Mouse (Mus musculus) urinary bladder, postnatal 4 days (tissue): ENCODE results near the gene Guk1.

Experiments
- DNase-seq, 2 experiments: peaks; one replicate each; pipeline ENCODE4 v3.0.0; 2021 to 2022; ENCODE audit warnings: low spot score in 2 of 2

Guk1 gene

DNA sequence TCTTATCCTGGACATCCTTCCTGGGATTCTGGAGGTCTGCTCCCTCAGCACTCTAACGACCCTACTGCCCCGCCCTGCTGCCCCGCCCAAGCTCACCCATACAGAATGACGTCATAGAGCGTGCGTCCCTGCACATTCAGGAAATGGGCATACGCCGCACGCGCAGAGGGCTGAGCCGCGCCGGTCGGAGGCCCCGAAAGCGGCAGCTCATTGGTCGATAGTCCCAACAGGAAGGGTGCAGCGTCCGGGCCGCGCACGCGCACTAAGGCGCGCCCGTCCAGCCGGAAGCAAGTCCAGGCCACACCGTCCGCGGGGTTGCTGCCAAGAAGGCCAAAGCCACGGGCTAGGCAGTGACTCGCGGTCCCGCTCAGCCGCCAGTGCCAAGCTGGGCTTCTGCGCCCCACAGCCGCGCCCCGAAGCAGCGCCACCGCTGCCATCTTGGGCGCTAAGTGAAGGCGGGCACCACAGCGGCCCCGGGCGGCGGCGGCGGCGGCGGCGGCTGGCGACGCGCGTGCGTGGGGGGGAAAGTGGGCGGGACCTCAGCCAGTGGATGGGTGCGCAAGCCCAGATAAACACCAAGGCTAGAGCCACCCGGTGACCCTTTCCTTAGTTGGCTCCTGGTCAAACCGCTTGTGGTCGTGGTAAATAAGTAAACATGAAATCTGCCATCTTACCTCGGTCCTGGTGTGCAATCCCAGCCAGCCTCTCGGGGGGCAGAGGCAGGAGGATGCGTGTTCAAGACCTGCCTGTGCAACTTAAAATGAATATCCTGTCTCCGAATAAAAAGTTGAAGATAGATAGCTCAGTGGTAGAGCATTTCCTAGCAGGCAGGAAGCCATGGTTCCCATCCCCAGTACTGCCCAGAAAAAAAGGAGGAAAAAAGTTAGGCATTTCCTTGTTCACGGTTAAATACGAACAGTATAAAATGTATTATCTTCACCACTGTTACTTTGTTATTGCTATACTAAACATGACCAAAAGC lies 28.5 kb downstream of the Guk1 start, which contains the start of gene Iba57:
Gene Iba57 (minus strand): TSS at position 485 of the 982 bp plus-strand sequence.
- peak; percentile 96 to 99 for DNase-seq

DNA sequence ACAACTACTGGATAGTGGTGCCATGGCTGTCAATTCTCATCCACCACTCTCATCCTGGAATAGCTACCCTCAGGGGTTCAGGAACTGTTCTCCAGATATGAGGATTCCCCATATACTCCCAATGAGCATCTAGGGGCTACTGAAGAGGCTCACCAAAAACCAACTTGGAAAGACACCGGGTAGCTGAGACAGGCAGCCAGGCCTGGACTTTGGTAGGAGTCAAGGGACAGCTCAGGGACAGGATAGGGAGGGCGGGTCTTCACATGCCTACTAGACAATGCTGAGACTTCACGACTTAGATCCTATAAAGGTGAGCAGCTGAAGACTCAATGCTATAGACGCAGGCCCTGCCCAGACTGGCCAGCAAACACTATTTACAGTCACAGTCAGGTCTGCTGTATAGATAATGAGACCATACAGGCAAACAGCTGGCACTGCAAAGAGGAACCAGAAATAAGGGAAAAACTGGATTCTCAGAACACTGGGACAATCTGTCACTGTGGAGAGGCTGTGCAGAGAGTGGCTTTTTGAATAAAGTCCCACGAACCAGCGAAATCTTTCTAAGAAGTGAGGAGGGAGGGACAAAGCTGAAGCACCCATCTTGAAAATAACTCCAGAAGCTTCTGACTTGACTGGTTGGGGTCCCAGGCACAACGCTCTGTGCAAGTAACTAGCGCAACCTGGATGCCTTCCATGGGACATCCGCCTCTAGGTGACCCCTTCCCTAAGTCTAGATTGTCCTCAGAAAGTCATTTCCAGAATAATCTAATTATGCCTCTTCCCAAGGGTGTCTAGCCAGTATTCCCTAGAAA lies 29.4 kb downstream of the Guk1 start:
- DNase-seq: no peak

DNA sequence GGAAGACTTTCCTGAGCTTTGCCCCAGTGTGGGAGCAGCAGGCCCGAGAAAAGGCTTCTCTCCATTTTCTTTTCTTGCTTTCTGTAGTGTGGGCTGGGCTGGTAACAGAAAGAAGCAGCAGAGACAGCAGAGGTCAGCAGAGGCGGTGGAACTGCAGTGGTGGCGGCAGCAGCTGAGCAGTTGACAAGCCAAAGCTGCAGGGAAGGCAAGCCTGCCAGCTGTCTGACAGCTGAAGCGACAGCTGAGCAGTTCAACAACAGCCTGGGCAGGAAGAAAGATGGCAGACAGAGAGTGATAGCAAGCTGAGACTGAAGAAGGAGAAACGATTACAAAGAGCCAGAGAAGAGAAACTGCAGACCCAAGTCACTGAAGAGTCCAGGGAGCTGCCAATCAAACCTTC lies 30.6 kb downstream of the Guk1 start:
- no peak for DNase-seq

DNA sequence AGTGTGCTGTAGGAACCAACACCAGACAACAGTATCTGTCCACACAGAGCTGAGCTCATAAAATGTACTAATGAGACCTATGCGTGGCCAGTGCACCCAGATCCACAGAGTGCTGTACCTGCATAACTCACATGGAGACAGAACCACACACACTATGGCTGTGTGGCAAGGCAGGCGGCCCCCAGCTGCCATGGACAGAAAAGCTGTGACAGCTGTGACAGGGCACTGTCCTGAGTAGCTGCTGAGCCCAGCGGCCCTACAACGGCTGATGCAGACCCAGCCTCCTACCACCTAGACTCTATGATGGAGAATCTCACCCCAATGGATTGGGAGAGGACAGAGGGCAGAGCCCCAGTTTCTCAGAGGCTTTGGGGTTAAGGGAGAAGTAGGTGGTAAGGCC lies 32.5 kb downstream of the Guk1 start:
- DNase-seq: no peak

DNA sequence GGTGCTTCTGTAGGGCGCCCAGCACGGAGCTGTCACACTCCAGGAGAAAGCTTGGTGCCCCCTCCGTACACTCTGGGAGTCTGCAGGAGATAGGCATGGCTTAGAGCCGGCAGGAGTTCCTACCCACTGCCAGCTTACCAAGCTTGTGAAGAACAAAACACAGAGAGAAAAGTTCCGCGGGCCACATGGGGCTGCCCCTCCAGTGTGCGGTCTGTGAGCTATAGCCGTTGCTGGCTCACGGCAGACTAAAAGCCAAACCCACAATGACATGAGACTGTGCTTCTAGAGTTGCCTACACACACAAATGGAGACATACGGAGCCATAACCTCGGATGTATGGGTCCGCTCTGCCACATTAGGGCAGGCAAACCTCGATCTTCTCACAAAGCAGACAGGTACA lies 32.9 kb downstream of the Guk1 start:
- no peak for DNase-seq

DNA sequence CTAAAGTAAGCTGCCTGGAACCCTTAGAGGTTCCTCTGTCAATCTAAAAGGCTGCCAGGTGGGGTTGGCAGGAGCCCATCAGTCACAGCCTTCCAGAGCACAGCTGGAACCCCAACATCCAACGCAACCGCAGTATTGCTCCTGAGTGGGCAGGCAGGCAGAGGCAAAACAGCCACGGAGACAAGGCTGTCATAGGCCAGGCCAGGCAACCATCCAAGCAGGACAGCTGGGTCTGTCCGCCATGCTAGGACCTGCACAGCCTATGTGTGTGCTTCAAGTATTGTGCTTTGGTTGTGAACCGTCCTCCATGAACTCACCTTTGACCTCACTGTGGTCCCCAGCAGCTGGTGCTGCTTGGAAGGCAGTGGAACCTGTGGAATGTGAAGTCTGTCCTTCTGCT lies 36.1 kb downstream of the Guk1 start:
- no peak for DNase-seq

DNA sequence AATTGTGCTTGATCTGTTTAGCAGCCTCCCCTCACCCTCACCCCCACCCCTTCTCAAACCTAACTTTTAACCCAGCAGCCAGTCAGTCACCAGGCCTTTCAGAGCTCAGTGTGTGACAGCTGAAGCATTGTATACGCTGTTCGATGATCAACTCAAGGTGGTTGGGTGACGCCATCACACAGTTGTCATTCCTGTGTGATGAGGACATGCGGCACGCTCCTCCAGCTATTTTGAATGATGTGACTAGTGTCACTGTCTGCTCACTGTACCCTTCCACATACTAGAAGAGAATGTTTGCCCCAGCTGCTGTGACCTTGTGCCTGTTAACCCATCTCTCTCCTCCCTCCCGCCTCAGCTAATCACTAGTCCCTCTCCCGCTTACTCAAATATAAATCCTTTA lies 37.8 kb downstream of the Guk1 start:
- DNase-seq: no peak

DNA sequence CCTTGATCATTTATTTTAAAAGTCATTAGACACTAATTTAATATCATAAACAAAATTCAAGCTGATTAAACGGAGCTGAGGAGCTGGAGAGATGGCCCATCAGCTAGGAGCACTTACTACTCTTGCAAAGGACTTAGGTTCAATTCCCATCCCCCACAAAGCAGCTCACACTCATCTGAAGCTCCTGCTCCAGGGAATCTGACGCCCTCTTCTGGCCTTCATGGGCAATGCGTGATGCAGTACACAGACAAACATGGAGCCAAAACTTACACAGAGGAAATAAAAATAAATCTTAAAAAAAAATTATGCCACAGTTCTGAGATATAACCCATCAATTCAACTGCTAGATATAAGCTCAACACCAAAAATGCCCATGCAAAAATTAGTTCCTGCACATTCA lies 40.3 kb downstream of the Guk1 start:
- DNase-seq: no peak

DNA sequence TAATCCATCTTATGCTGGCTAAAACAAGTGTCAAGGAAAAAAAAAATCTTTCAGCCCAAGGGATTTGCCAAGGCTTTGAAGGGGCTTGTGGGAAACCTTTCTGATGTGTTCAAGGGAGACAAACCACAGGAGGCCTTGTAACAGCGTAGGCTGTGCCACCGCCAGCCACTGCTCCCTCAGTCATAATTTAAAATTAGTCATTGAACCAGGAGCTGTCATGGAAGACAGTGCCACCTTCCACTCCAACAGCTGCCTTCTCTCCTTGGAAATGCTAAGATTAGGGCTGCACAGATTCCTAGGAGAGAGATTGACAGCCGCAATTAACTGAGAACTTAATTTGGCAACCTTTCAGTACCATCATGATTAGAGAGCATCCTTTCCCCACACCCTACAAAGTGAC lies 42.7 kb downstream of the Guk1 start:
- DNase-seq: no peak

DNA sequence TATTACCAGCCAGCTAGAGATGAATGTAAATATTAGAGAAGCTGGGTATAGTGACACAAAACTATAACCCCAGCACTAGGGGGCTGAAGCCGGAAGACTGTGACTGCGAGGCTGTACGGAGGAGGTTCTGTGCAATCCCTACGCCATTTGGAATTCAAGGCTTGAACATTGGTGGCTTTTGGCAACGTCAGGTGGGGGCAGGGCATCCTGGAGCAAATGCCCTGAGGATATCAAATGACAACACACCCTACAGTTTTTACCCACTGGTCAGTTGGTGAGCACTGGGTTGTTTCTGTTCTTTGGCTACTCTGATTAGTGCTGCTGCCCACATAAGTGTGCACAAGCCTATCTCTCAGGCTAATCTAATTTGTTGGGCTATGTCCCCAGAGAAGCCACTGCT lies 49.0 kb downstream of the Guk1 start:
- DNase-seq: no peak

DNA sequence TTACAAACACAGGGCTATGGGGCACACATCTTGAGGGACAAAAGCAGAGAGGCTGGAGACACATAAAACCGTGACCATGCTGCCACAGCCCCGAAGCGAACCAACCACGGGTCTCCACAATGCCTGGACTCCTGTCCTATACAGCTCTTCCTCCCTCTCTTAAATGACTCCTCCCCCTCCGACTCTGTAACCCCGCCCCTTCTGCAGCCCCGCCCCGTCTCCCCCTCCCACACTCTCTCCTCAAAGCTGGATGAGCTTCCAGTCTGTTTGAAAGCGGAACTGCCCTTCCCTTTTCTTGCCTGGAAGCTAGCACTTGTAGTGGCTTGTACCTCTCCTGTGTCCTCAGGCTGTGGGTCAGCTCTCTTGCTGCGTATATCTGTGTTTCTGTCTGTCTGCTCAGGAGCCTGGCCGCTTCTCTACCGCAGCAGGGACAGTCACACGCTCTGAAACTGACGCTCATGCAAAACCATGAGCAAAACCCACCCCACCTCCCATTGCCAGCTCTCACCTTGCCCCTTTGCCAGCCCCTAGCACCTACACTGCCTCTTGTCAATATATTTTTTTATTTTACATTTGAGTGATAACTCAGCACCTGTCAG lies 50.1 kb downstream of the Guk1 start:
- no peak for DNase-seq

DNA sequence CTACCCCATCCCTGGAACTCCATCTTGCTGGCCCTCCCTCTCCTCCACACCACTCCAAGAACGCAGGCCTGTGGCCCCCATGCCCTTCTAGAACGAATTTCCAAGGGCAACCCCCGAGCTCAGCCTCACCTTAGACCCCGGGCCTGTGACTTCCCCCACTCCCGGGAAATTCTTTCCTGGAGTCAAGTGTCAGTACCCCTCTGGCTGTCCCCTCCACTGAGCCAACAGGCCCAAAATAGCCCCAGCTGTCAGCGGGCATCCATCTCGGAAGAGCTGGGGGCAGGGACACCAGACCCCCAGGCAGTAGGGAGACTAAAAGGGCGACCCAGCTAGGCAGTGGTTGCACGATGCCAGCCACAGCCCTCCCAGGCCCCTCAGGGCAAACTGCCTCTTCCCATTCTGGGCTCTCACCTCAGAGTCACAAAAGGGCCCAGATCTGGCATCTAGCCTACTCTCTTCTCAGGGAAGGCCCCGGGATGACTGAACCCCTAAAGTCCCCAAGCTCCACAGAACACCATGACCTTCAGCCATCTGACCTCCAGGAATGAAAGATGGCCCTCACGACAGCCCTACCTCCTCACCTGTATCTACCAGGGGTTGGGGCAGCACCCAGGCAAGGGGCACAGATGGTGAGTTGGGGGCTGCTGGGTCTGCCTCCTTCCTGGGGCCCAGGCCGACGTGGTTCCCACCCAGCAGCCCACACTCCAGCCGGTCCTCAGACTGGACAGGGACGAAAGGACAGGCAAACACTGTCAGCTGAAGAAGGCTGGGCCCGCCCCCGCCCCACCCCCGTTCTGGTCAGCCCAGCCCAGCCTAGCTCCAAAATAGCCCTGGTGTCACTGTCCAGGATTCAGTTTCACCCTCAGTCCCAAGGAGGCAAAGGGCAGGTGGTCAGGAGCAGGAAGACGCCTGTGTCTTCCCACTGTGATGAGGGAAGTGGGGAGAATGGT lies 53.2 kb downstream of the Guk1 start:
- no peak for DNase-seq

DNA sequence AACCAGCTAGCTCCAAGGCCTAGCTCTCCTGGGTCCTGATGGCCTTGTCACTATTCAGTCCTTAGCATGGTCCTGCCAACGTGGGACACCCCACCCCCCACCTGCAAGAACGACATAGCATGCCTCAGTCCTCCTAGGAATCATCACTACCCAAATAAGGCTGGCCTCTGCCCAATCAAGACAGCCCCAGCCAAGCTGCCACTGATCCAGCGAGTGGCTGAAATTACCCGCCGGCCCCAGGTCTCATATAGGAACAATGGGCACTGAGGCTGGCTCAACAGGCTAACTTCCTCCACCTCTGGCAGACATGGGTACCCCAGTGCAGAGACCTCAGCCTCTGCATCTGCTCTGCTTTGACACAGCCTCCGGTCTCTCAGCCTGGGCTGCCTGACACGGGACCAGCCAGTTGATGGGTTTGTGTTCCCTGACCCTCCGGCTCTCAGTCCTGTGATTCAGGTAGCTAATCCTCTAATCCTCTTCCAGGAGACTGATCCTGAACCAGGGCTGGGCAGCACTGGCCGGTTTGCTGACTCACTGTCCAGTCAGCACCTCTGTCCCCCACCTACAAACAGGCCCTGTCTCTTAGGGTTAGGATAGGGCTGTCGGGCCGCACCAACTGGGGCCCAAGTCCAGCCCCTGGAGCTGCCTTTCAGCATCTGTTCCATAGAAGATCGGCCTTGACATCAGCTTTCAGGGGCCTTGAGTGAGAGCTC lies 54.9 kb downstream of the Guk1 start:
- no peak for DNase-seq

DNA sequence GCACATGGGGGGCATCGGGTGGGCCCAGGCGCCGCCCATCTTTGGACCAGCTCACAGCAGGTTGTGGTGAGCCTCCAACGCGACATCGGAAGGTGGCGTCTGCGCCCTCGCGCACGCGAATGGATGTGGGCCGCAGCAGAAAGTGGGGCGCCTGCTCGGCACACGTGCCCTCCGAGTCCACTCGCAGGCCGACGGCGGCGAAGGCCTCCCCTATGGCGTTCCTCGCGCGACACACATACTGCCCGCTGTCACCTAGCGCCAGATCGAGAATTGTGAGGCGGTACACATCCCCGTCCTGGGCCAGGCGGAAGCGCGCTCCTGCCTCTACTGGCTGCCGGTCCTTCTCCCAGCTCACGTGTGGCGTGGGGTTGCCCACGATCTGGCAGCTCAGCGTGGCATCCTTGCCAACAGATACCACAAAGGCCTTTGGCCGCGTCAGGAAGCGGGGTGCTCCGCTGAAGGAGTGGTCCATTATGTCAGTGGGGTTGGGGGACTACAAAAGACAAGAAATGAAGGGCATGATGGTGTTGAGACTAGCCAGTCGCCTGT lies 56.0 kb downstream of the Guk1 start, which contains the start of gene Obscn:
Gene Obscn (minus strand): TSS at position 499 of the 549 bp plus-strand sequence.
- no peak for DNase-seq

DNA sequence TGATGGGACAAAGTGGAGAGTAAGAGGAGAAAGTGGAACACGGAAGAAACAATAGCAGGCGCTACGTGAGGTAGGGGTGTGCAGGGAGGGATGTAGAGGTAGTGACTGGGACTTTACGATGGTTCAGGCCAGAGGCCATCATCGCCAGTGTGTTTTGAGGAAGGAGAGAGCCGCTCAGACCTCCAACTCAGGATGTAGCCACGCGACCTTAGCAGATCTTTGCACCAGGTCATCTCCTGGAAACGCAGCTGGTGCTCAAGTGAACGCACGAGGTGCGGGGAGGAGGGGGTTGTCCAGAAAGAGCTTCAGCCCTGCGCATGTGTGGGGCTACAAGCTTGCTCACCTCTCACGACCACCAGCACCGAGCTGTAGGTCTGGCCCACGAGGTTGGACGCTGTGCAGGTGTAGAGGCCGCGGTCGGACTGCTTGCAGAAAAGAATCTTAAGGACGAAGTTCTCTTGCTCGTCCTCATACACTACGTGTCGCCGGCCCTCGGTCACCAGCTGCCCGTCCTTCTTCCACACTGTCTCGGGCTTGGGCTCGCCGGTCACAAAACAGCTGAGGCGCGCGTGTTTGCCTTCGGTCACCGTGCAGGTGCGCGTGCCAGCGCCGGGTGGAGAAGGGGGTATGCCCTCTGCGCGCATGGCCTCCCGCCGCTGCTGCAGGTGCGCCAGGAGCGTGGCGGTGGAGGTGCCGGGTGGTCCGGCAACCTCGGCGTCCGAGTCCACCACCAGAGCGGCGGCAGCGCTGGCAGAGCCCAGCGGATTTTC lies 56.8 kb downstream of the Guk1 start:
- no peak for DNase-seq

DNA sequence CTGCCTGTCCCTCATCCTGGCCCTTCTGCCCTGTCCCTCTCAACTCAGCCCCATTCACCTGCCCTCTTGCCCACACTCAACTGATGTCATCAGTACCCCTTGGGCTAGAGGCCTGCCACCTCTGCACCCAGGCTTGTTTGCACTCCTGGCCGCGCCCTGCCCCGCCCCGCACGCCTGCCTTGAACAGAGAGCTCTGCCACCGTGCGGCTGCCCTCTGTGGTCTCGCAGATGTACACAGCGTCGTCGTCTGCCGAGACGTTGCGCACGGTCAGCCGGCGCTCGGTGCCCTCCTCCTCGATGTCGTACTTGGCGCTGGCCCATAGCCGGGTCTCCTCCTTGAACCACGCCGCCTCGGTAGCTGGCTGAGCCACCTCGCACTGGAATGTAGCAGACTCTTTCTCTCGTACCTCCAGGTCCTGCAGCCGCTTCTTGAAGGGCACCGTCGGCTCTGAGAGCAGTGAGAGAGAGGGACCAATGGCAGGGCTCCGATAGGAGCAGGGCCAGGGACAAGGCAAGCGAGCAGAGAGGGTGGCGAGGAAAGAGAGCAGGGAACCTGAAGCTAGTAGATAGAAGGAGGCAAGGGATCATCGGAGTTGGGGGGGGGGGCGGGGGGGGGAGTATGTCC lies 57.5 kb downstream of the Guk1 start:
- DNase-seq: no peak
